Mouse (Mus musculus) olfactory bulb, adult 2 months (tissue): Measurements from ENCODE around the gene Adamtsl3. TPM values are rescaled to one million over a fixed set of nuclear protein-coding genes. Genes with fewer than 3 reads are reported as not detected.

Experiments
- H3K27ac ChIP-seq: fragments of 200-500 bp; 2 replicates; pipeline ENCODE4 v1.5.1; 2012; ENCODE audit warnings: low read depth, low read length; ENCODE audit not compliant: insufficient read depth
- H3K4me1 ChIP-seq: fragments of 200-500 bp; 2 replicates; pipeline ENCODE4 v1.6.1; 2012; ENCODE audit warnings: low read length; ENCODE audit not compliant: control insufficient read depth, insufficient read depth
- H3K4me3 ChIP-seq: fragments of 200-500 bp; 2 replicates; pipeline ENCODE4 v1.5.1; 2012; ENCODE audit warnings: mild to moderate bottlenecking, low read depth, low read length, moderate library complexity; ENCODE audit not compliant: insufficient read depth
- CTCF ChIP-seq: fragments of 200-500 bp; IDR thresholded peaks from 2 replicates; pipeline ENCODE4 v1.5.1; 2012; ENCODE audit warnings: low read depth, mild to moderate bottlenecking, low read length, moderate library complexity; ENCODE audit not compliant: insufficient read depth
- POLR2A ChIP-seq: fragments of 200-500 bp; IDR thresholded peaks from 2 replicates; pipeline ENCODE4 v1.6.1; 2012; ENCODE audit warnings: mild to moderate bottlenecking, low read depth, low read length, moderate library complexity; ENCODE audit not compliant: insufficient read depth
- WGBS: fragments of 180-500 bp; shearing (Covaris S2); methylation state at CpG from one replicate; pipeline ENCODE4 v1.1.7; 2018; 5-methylcytosine and 5-hydroxymethylcytosine counted together
- polyA plus RNA-seq: library from polyadenylated mRNA; stranded (reverse); fragments of >200 nt; gene quantifications from 2 replicates; pipeline ENCODE4 v1.2.4, GENCODE M21; 2012; ENCODE audit warnings: low replicate concordance; ENCODE audit not compliant: missing spikeins, insufficient read depth, insufficient read length

Gene Adamtsl3
- polyA plus RNA-seq, 1 experiment = not detected

DNA sequence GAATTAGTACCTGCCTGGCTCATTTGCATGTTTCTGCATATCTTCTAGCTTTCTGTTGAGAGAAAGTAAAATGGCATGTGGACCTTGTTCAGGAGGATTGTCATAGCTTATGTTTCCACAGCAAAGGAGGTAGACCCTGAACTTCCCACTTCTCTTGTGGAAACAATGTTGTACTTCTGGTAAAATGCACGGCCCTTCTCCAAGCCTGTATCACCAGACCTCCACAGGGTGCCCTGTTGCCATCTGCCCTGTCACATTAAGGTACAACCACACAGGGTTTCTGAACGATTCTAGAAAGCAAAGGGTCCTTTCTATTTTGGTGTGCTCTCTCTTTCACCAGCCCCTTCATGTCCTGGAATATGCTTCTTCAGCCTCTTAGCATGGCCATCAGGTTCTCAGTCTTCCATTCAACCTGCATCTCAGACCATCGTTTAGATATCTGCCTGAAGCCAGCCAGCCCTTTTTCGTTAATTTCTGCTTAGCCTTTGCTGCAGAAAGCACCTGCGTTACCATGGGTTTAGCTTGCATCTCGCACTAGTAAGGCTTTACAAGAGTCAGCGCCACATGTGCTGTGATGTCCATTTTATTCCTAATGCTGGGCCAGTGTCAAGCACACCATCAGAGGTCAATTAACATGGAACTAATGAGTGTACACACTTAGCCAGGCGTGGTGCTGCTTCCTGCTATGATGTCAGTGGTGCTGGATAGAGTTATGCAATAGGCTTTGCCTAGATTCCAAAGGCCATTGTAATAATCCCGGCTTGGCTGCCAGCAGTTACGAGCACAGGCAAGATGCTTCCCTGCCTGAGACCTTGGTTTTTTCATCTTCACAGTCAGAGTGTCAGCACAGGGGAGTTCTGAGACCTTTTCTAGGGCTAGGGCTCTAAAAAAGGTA is 143.6 kb downstream of the Adamtsl3 start:
- no peaks in the 10 kb centered on the region for H3K4me1 ChIP-seq
- 66% methylated on average over 10 of the region's 10 CpGs for WGBS

DNA sequence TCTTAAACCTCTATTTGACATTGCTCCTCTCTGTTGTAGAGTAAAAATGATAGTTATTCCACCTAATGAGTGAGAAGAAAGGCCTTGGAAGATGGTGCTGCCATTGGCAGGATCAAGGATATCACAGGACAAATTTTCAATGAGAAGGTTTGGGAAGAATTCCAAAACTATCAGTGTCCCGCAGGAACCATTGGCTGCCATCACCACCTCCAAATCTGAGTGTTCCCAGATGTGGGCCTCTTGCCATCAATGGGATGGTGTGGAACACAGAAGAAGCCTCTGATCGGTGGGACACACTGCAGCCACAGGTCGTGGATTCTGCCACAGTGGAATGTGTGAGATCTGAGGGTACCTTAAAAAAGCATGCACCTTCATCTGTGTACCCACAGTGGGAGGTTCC is 147.9 kb downstream of the Adamtsl3 start:
- Histone ChIP-seq H3K4me3 (no peak overlapping the region), H3K4me1 (no peaks in the 10 kb centered on the region), H3K27ac (no peak overlapping the region)
- TF ChIP-seq POLR2A (no peak), CTCF (no peak)
- WGBS = 67% methylated on average over 3 of the region's 3 CpGs

More for the DNA sequence above, 143.6 kb downstream of the Adamtsl3 start:
- Histone ChIP-seq H3K27ac (no peak overlapping the region), H3K4me3 (no peak overlapping the region)
- TF ChIP-seq POLR2A (no peak), CTCF (no peak)

DNA sequence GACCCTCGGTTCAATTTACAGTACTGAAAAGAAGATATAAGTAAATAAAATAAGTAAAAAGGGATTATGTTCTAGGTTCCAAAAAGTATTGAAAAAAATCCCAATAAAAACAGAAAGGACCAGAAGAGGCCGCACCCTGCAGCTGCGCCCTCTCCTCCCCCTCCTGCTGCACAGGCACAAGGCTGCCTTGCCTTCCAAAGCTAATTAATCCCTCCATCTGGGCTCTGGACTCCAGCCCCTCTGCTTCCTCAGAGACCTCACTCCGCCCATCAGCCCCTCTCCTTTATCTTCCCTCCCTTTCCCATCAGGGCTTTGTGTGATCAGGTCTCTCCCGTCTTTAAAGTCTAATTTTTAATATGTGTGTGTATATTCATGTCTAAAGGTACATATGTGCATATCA is 149.3 kb downstream of the Adamtsl3 start:
- no peak overlapping the region for H3K27ac ChIP-seq
- no peaks in the 10 kb centered on the region for H3K4me1 ChIP-seq
- no peak overlapping the region for H3K4me3 ChIP-seq
- TF ChIP-seq POLR2A = no peak
- TF ChIP-seq CTCF = no peak
- WGBS = 50% methylated on average over 5 of the region's 5 CpGs

DNA sequence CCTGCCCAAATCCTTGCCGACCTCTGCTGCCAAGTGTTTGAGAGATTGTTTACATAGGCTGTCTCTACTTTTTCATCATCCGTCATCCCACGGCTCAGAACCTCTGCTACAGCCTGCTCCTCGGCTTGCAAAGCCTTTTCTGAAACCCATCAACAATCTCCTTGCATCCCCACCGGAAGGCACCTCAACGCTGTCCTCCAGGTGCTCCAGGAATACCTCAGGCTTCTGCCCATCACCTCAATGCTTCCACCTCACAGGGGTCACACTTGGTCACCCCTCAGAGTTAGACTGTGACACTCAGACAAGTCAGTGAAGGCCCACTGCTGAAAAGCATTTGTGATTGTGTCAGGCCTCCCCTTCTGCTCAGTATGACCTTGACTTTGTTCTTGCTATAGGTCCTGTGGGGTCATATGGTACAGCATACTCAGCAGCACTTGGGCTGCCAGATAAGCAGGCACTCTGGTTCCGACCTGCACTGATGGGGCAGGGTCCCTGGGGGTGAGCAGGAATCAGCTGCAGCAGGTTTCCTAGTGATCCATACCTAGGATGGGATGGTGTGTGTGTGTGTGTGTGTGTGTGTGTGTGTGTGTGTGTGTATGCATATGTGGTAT is 150.0 kb downstream of the Adamtsl3 start:
- WGBS = 70% methylated on average over 7 of the region's 7 CpGs
- Histone ChIP-seq H3K4me1 (no peaks in the 10 kb centered on the region), H3K27ac (no peak overlapping the region), H3K4me3 (no peak overlapping the region)
- TF ChIP-seq CTCF (no peak), POLR2A (no peak)

DNA sequence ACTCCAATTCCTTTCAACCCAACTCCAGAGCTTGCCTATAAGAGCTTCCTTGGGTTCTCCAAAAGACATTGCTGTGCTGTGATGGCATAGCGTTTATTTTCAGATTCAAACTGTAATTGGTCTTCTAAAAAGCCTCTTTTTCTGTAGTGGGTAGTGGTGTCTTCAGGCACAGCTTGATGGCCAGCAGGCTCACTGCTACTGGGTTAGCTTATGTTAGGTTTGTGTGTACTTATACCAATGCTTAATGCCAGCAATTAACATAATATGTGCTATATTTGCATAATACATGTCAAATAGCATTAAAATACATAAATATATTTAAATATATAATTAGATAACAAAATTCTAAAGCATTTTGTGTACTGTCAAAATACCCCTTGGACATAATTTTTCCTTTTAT is 155.5 kb downstream of the Adamtsl3 start:
- TF ChIP-seq POLR2A (no peak), CTCF (no peak)
- H3K27ac ChIP-seq = no peak overlapping the region
- no peaks in the 10 kb centered on the region for H3K4me1 ChIP-seq
- 67% methylated on average over 1 of the region's 1 CpGs for WGBS
- no peak overlapping the region for H3K4me3 ChIP-seq

DNA sequence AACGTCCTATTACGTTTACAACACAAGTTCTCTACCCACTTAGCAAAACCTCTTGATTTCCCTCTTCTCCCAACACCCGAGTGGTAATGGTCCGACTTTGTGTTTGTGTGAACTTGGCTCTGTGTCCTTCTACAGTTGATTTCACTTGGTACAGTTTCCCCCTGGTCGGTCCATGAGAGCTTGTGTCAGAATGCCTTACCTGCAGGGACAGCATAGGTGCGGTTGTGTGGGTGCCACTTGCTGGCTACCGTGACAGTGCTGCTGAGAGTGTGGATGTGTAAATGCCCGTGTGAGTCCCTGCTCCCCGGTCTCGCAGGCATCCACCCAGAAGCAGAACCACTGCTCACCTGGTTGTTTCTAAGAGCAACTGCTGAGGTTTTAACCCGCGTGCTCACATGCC is 157.4 kb downstream of the Adamtsl3 start:
- H3K27ac ChIP-seq = no peak overlapping the region
- no peaks in the 10 kb centered on the region for H3K4me1 ChIP-seq
- 90% methylated on average over 12 of the region's 12 CpGs for WGBS
- TF ChIP-seq CTCF = no peak
- TF ChIP-seq POLR2A = no peak
- H3K4me3 ChIP-seq = no peak overlapping the region

DNA sequence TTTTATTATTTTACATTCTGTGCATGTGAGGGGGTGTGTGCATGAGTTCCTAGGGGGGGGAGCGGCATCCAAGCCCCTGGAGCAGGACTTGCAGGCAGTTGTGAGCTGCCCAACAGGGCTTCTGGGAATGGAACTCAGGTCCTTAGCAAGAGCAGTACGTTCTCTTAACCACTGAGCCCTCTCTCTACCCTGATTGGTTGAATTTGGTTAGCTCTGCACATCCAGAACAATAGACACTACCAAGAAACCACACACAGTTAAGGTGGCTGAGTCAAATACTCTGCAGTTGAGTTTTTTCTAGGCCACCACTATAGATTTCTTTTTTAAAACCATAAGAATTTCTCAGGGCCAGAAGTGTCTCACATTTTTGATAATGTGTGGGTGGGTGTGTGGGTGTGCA is 158.7 kb downstream of the Adamtsl3 start:
- no peak for TF ChIP-seq CTCF
- TF ChIP-seq POLR2A = no peak
- WGBS = 87% methylated on average over 2 of the region's 2 CpGs
- no peak overlapping the region for H3K4me3 ChIP-seq
- H3K27ac ChIP-seq = no peak overlapping the region
- no peaks in the 10 kb centered on the region for H3K4me1 ChIP-seq

DNA sequence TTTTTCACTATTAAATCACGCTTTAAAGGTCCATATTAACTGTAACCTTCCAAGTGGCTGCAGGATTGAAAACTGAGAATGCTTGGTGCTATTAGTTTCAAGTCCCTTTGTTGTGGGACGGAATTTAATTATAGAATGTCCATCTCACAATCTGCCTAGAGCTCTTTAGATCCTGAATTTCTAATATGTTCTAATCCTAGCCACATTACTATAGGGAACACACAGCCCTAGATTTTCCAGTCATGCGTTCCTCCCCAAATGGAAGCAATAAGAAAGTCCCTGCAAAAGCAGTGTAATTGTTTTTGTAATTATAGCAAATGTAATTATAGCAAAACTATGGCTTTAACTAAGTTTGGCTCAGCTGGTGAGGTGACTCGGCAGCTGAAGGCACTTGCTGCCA is 161.6 kb downstream of the Adamtsl3 start:
- H3K27ac ChIP-seq = no peak overlapping the region
- TF ChIP-seq POLR2A (no peak), CTCF (no peak)
- WGBS = 52% methylated on average over 4 of the region's 4 CpGs

DNA sequence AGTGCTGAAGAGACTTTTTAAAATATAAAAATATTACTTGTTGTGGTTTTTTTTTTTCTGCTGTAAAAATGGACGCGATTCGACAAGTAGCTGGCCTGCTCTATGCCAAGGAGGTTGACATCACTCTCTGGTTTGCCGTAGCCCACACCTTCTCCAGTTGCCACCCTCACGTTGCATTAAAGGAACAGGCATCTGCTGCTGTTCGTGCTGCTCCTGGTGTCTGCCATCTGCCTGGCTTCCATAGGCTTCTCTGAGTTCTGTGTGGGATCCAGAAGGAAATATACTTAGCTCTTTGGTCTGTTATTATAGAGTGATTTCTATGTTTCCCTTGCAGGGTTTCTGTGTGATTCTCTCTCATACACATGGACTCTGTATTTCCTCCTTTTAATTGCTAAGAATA is 165.8 kb downstream of the Adamtsl3 start:
- Histone ChIP-seq H3K4me3 (no peak overlapping the region), H3K4me1 (no peaks in the 10 kb centered on the region), H3K27ac (no peak overlapping the region)
- TF ChIP-seq POLR2A (no peak), CTCF (no peak)
- WGBS = 89% methylated on average over 6 of the region's 6 CpGs

More for the DNA sequence above, 161.6 kb downstream of the Adamtsl3 start:
- Histone ChIP-seq H3K4me1 (no peaks in the 10 kb centered on the region), H3K4me3 (no peak overlapping the region)

DNA sequence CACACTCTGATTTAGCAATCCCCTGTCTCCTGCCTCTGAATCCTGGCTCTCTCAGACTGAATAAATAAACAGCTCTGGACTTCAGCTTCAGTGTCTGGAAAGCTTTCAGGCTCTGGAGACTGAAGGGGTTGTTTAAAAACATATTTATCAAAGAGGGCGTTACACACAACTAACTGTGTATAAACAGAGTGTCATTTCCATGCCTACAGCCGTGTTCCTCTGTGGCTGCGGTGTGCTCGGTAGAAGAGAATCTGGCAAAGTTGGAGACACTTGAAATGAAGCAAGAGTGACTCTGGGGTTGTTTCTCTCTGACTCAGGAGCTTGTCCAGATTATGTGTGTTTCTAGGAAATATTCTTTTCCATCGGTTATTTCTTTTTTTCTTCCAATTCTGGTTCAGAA is 167.0 kb downstream of the Adamtsl3 start:
- H3K27ac ChIP-seq = no peak overlapping the region
- 61% methylated on average over 5 of the region's 5 CpGs for WGBS
- H3K4me3 ChIP-seq = no peak overlapping the region
- H3K4me1 ChIP-seq = no peaks in the 10 kb centered on the region
- TF ChIP-seq CTCF (no peak), POLR2A (no peak)
